Mouse (Mus musculus) testis, postnatal 14 days (tissue): ENCODE data around the gene Muc13.

Experiments
- DNase-seq: peaks from one replicate; pipeline ENCODE4 v3.0.0; 2021; ENCODE audit warnings: low spot score

Muc13 gene

DNA sequence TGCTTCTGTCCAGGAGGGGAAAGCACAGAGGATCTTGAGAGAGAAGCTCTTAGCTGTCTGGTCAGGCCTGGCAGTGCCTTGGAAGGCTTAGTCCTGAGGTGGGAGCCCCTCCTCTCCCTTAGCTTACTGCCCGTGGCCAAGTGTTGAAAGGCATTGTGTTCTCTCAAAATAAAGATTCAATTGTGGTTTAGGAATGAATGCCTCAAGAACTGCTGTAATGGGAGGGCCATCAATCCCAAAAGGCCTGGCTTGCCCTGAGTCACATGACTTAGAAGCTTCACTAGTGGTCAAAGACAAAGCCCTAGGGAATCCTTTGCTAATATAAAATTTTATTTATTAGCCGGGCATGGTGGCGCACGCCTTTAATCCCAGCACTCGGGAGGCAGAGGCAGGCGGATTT is 30.8 kb downstream of the Muc13 start:
- DNase-seq = no peak

- no peak for DNase-seq
These were observed 34.7 kb downstream of the Muc13 start for GRCm38 (mm10) chr16:33828496-33828895.

GRCm38 (mm10) chr16:33829301-33829831 is 35.5 kb downstream of the Muc13 start, which contains the start of gene Itgb5:
Gene Itgb5, plus strand, starts transcription at chr16:33829665.
- DNase-seq = peak; percentile 61

DNA sequence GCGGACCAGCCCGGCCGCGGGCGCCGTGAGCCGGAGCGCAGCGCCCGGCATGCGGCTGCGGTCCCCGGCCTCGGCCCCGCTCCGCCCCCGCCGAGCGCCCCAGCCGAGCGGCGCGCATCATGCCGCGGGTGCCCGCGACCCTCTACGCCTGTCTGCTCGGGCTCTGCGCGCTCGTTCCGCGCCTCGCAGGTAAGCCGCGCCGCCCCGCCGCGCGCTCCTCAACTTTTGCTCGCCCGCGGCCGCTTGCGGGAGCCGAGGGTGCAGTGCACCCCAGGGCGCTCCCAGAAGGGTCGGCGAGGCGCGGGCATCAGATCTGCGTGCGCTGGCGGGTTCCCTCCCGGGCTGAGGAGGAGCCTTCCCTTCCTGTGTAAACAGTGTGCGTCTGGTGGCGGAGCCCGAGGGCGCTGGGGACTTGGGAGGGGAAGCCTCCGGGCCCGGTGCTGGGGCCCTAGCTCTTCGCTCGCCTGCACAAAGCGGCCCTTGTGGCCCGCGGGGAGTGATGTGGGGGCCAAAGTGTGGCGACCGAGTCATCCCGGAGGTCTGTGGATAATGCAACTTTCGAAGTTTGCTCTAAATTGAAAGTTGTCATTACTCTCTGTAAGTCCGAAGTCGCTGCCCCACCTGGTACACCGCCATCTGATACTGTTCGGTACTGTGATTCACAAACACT is 36.1 kb downstream of the Muc13 start:
- peak; percentile 43 for DNase-seq

- DNase-seq = no peak
These were observed 36.8 kb downstream of the Muc13 start for GRCm38 (mm10) chr16:33830512-33831105.

DNA sequence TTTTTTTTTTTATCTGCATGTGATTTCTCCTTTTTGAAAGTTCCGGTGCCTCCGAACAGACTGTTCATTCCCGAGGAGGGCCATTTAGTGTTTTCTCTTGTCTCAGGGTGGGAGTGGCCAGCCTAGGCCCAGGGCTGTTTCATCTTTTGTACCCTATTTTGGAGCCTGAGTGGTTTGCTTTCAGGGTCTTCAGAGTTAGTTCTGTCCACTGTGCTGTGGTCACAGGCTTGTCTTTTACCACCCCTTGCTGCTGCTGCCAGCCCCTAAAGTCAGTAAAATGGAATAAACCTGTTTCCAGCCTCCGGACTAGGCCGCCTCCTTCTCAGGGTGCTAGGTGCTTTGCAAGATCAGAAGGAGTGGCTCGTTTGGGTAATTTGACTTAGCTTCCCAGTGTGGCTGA is 38.2 kb downstream of the Muc13 start:
- DNase-seq = no peak

GRCm38 (mm10) chr16:33832728-33833428 is 39.0 kb downstream of the Muc13 start:
- DNase-seq = no peak

GRCm38 (mm10) chr16:33833429-33833753 is 39.6 kb downstream of the Muc13 start:
- DNase-seq = no peak

- DNase-seq = peak; percentile 37
These were observed 40.1 kb downstream of the Muc13 start for GRCm38 (mm10) chr16:33833781-33834482.

DNA sequence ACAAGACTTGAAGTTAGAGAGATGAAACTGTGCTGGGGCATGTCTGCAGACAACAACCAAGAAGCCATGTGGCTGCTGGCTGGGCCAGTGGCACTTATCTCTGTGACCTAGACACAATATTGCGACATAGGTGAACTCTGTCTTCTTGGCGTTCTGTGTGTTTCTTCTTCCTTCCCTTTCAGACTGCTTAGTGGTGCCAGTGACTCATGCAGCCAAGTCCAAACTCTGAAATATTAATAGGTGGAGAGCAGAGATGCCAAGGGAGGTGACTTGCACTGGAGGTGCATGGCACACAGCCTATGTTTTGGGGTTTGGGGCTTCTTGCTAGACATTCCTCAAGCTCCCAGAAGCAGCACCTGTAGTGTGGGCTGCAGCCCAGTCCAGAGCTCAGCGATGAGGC is 42.8 kb downstream of the Muc13 start:
- no peak for DNase-seq

DNA sequence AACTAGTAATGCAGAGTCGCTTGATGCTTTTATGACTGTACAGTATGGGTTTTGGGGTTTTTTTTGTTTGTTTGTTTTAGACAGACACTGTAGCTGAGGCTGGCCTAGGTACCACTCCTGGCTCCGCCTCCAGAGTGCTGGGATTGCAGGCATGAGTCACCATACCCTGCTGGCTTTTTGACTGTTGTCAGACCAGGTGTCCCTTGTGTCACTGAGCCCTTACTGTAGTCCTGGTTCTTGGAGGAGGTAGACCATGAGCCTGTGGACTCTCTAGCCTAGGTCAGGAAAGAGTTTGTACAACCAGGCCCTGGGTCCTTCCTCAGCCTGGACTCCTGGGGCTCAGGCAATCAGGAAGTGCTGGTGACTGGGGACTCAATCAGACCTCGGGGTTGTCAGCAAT is 43.4 kb downstream of the Muc13 start:
- DNase-seq = no peak

GRCm38 (mm10) chr16:33840616-33841015 is 46.8 kb downstream of the Muc13 start:
- no peak for DNase-seq

DNA sequence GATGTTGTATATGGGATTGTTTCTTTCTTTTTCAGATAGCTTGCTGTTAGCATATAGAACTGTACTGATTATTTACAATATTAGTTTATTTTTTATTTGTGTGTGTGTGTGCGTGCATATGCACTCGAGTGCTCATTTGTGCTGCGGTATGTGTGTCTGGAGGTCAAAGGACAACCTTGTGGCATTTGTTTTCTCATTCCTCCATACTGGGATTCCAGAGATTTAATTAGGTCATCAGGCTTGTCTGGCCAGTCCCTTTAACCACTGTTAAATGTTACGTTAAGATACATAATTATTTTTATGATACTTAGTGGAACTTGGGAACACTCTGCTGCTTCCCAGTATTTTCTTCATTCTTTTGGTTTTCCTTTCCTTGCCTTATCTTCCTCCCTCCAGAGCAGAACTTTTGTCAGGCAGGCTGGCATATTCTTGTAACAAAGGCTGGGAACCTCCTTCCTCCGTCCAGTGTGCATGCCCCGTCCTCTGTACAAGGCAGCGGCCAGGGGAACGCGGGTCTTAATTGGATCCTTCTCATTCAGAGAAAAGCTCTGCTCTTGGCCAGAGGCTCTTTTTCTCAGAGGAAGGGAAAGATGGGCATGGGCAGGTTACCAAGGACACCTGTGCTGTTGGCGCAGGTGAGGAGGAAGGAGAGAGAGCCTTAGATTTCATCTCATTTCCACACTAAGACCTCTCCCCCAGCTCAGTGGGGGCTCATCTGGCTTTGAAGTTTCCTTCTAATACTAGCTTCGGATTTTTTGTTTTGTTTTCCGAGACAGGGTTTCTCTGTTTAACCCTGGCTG is 48.4 kb downstream of the Muc13 start:
- DNase-seq = no peak

DNA sequence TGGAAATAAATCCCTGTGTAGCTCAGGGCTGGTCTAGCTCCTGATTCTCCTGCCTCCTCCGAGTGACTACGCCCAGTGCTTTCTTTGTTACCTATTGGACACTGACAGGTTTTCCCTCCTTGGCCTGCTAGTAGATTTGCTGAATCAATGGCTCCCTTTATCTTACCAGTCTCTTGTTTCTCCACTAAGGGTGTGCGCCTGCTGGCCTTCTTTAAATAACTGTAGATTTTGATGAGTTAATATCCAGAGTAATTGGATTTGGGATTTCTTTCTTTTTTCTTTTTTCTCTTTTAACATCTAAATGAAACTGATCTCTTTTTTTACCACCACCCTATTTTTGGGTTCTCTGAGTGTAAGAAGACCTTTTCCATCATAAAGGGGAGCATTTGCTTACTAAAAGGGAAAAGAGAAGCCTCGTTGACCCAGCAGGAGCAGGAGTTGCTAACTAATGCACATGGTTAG is 50.3 kb downstream of the Muc13 start:
- no peak for DNase-seq

- DNase-seq = no peak
These were observed 51.0 kb downstream of the Muc13 start for GRCm38 (mm10) chr16:33844866-33845265.

GRCm38 (mm10) chr16:33853271-33853670 is 59.4 kb downstream of the Muc13 start:
- no peak for DNase-seq

DNA sequence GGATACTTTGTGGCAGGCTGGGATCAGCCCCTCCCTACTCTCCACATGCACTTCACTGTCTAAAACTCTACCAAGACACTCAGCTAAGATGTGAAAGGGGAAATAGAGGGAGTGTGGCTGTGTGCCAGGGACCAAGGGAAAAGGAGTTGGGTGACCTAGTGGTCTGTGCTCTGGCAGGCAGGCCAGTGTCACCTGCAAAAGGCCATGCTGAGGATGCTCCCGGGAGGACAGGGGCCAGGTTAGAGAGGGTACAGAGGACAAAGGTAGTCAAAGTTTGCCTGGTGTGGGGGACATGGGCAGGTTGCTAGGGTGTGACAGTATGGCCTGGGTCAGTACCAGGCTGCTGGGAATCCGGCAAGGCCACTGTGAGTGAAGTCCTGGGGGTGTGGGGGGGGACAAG is 64.9 kb downstream of the Muc13 start:
- DNase-seq = no peak

DNA sequence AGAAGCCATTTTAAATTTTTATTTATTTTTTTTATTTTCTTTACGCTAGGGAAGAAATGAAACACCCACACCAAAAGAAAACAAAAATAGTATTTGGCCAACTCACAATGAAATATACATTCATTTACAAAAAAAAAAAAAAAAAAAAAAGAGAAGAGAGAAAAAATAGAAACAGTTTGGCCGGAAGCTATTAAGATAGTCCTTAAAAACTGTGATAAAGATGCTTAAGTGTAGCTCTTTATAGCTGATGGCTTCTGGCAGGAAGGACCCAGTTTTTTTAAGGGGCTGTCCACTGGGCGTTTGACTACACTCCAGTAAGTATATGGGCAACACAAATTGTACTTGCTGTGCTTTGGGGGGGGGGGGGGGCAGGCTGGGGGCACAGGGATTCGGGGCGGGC is 65.5 kb downstream of the Muc13 start:
- DNase-seq = no peak

- DNase-seq = peak; percentile 62
These were observed 66.3 kb downstream of the Muc13 start for GRCm38 (mm10) chr16:33859988-33860700.

DNA sequence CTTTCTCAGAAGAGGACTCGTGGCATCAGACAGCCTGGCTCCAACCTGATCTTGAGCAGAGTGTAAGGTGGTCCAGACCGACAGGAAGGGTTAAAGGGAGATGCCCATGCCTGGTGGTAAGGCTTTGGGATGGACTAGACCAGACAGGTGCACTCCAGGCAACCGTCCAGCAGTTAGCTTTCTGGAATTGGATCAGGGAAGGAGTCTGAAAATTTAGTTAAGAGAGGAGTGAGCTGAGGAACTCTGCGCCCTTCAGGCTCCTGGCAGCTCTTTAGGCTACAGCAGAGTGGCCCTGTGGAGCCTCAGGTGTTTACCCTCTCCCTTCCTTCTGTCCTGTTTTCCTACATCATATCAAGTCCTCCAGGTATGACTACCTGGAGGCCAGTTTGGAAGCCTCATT is 68.6 kb downstream of the Muc13 start:
- DNase-seq = no peak

GRCm38 (mm10) chr16:33863208-33863751 is 69.4 kb downstream of the Muc13 start:
- DNase-seq = no peak
